Mouse (Mus musculus): ENCODE results near the gene Gpr21. TPM values are rescaled to one million over a fixed set of nuclear protein-coding genes. Genes with fewer than 3 reads are reported as not detected.

The Gpr21 gene
- polyA plus RNA-seq, 1 experiment from 2014 or later = 0.12 TPM

DNA sequence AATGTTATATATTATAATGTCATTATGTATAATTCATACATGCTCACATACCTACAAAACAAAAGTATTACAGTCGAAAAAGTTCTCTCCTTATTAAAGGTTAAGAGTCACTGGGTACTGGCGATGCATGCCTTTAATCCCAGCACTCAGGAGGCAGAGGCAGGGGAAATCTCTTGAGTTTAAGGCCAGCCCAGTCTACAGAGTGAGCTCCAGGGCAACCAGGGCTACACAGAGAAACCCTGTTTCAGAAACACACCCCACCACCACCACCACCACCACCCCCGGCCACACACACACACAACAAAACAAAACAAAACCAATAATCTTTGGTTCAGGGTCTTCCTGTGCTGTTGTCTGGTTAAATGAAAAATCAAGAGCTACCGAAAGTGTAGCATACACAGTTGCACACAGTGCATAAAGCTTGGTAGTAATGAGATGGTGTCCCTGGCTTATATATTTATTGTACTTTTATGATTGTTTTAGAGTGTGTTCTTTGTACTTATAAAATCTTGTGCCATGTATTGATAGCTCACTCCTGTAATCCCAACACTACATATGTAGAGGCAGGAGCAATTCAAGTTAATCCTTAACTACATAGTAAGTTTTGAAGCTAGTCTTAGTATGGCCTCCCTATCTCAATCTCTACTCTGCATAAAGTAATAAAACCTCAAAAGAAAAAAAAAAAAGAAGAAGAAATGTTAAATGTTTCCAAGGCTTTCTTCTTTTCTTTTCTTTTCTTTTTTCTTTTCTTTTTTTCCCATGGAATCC is 4.8 kb upstream of the Gpr21 start:
- WGBS (ENCODE audit: insufficient replicate concordance) = 76% methylated on average over 4 of the region's 4 CpGs
- Histone ChIP-seq H3K4me1 (ENCODE audit: control insufficient read depth, low read depth, low read length) (no peaks in the 10 kb centered on the region), H3K27me3 (ENCODE audit: control insufficient read depth, insufficient read depth, low read depth, low read length) (no peaks in the 10 kb centered on the region), H3K9me3 (replicated peaks; ENCODE audit: control insufficient read depth, low read length) (no peaks in the 10 kb centered on the region), H3K36me3 (ENCODE audit: control insufficient read depth, insufficient read depth) (no peaks in the 10 kb centered on the region; the same call in 1 of the 2 replicates), H3K9ac (ENCODE audit: low read depth, low read length) (no peak overlapping the region), H3K4me2 (ENCODE audit: low read depth, low read length) (no peak overlapping the region), H3K4me3 (ENCODE audit: low read depth, low read length) (no peak overlapping the region), H3K27ac (ENCODE audit: low read length) (no peak overlapping the region)
- no peak for ATAC-seq (ENCODE audit: low read depth)

DNA sequence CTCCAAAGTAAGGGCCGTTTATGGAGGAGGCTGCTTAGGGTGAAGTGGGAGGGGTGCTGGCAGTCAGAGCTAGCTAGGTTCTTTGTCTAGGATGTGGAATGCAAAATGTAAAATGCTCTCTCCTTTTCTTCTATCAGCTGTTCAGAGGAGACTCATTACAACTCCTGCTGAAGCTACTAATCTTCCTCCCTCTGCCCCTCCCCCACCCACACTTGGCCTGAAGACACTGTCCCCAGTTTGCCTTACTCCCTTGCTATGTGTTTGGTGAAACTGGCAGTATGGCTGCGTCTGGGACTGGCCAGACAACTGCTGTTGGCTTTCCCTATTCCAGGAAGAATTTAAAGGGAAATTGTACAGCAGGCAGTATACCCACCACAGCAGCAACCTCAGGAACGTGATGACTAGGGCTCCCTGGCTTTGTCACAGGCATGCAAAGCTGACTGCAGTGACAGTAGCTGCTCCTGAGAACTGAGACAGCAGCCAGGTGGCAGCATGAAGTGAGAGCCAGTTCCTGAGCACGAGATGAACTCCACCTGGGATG is 860 bp downstream of the Gpr21 start:
- H3K27me3 ChIP-seq (ENCODE audit: control insufficient read depth, insufficient read depth, low read depth, low read length) = no peaks in the 10 kb centered on the region
- 62% methylated on average over 4 of the region's 4 CpGs for WGBS (ENCODE audit: insufficient replicate concordance)
- ATAC-seq (ENCODE audit: low read depth) = no peak
- H3K4me1 ChIP-seq (ENCODE audit: control insufficient read depth, low read depth, low read length) = no peaks in the 10 kb centered on the region
- no peaks in the 10 kb centered on the region for H3K36me3 ChIP-seq (ENCODE audit: control insufficient read depth, insufficient read depth)
- H3K4me3 ChIP-seq (ENCODE audit: low read depth, low read length) = no peak overlapping the region
- no peak overlapping the region for H3K9ac ChIP-seq (ENCODE audit: low read depth, low read length)
- H3K27ac ChIP-seq (ENCODE audit: low read length) = no peak overlapping the region
- H3K9me3 ChIP-seq (replicated peaks; ENCODE audit: control insufficient read depth, low read length) = no peaks in the 10 kb centered on the region
- H3K4me2 ChIP-seq (ENCODE audit: low read depth, low read length) = no peak overlapping the region

GRCm38 (mm10) chr2:37518561-37519285 is 2.6 kb downstream of the Gpr21 start:
- Histone ChIP-seq H3K9ac (ENCODE audit: low read depth, low read length) (no peak overlapping the region), H3K27ac (ENCODE audit: low read length) (no peak overlapping the region), H3K9me3 (replicated peaks; ENCODE audit: control insufficient read depth, low read length) (no peaks in the 10 kb centered on the region), H3K4me3 (ENCODE audit: low read depth, low read length) (no peak overlapping the region), H3K36me3 (ENCODE audit: control insufficient read depth, insufficient read depth) (no peaks in the 10 kb centered on the region), H3K4me2 (ENCODE audit: low read depth, low read length) (no peak overlapping the region), H3K27me3 (ENCODE audit: control insufficient read depth, insufficient read depth, low read depth, low read length) (no peaks in the 10 kb centered on the region), H3K4me1 (ENCODE audit: control insufficient read depth, low read depth, low read length) (no peaks in the 10 kb centered on the region)
- 75% methylated on average over 4 of the region's 4 CpGs for WGBS (ENCODE audit: insufficient replicate concordance)
- ATAC-seq (ENCODE audit: low read depth) = no peak

DNA sequence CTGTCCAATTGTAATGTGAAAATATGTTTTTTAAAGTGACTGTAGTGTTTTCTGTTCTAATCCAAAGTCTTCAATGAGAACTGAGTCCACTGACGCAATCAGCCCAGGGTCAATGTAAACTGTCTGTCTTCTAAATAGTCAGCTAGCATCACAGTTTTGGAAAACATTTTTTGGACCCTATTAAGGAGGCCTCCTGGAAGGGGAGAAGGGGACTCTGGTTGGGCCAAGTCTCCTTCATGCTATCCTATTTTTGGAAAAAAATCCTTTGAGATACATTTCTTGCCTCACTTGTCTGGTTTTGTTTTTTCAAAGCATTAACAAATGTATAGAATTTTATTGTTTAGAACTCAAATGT is 3.1 kb downstream of the Gpr21 start:
- Histone ChIP-seq H3K9ac (ENCODE audit: low read depth, low read length) (no peak overlapping the region), H3K4me3 (ENCODE audit: low read depth, low read length) (no peak overlapping the region), H3K4me1 (ENCODE audit: control insufficient read depth, low read depth, low read length) (no peaks in the 10 kb centered on the region), H3K4me2 (ENCODE audit: low read depth, low read length) (no peak overlapping the region), H3K27ac (ENCODE audit: low read length) (no peak overlapping the region), H3K36me3 (ENCODE audit: control insufficient read depth, insufficient read depth) (no peaks in the 10 kb centered on the region), H3K27me3 (ENCODE audit: control insufficient read depth, insufficient read depth, low read depth, low read length) (no peaks in the 10 kb centered on the region), H3K9me3 (replicated peaks; ENCODE audit: control insufficient read depth, low read length) (no peaks in the 10 kb centered on the region)
- WGBS (ENCODE audit: insufficient replicate concordance) = 79% methylated on average over 1 of the region's 1 CpGs
- ATAC-seq (ENCODE audit: low read depth) = no peak

DNA sequence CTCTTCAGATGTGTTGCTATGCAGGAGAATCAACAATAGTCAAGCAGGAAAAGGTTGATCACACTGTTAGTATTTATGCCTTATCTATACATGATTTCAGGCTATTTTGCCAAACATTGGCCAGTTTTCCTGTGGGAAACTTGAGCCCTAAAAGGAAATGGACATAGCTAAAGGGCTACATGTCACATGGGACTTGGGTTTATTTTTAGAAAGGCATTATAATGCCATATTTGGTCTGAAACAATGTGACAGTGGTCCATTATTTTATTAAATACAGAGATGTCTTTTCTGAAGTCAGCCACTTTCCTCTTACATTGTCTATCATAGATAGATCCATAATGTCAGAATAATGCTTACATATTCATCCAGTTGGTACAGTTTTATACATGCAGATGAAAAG is 11.5 kb downstream of the Gpr21 start:
- no peak for ATAC-seq (ENCODE audit: low read depth)
- H3K4me1 ChIP-seq (ENCODE audit: control insufficient read depth, low read depth, low read length) = peaks cover 3% of the 10 kb centered on the region
- no peaks in the 10 kb centered on the region for H3K36me3 ChIP-seq (ENCODE audit: control insufficient read depth, insufficient read depth)
- no peak overlapping the region for H3K9ac ChIP-seq (ENCODE audit: low read depth, low read length)
- no peak overlapping the region for H3K4me2 ChIP-seq (ENCODE audit: low read depth, low read length)
- no peaks in the 10 kb centered on the region for H3K27me3 ChIP-seq (ENCODE audit: control insufficient read depth, insufficient read depth, low read depth, low read length)
- H3K9me3 ChIP-seq (replicated peaks; ENCODE audit: control insufficient read depth, low read length) = no peaks in the 10 kb centered on the region
- H3K27ac ChIP-seq (ENCODE audit: low read length) = no peak overlapping the region
- no peak overlapping the region for H3K4me3 ChIP-seq (ENCODE audit: low read depth, low read length)

- WGBS (ENCODE audit: insufficient replicate concordance) = 78% methylated on average over 2 of the region's 2 CpGs
- Histone ChIP-seq H3K27me3 (ENCODE audit: control insufficient read depth, insufficient read depth, low read depth, low read length) (no peaks in the 10 kb centered on the region), H3K4me1 (ENCODE audit: control insufficient read depth, low read depth, low read length) (peaks cover 3% of the 10 kb centered on the region), H3K27ac (ENCODE audit: low read length) (no peak overlapping the region), H3K4me3 (ENCODE audit: low read depth, low read length) (no peak overlapping the region), H3K9ac (ENCODE audit: low read depth, low read length) (no peak overlapping the region), H3K36me3 (ENCODE audit: control insufficient read depth, insufficient read depth) (no peaks in the 10 kb centered on the region), H3K4me2 (ENCODE audit: low read depth, low read length) (no peak overlapping the region), H3K9me3 (replicated peaks; ENCODE audit: control insufficient read depth, low read length) (no peaks in the 10 kb centered on the region)
- no peak; the same call in 1 of the 2 replicates for ATAC-seq (ENCODE audit: low read depth)
These were observed 13.3 kb downstream of the Gpr21 start for GRCm38 (mm10) chr2:37529397-37529796.

GRCm38 (mm10) chr2:37530766-37531165 is 14.6 kb downstream of the Gpr21 start:
- Histone ChIP-seq H3K36me3 (ENCODE audit: control insufficient read depth, insufficient read depth) (no peaks in the 10 kb centered on the region), H3K27me3 (ENCODE audit: control insufficient read depth, insufficient read depth, low read depth, low read length) (no peaks in the 10 kb centered on the region), H3K4me2 (ENCODE audit: low read depth, low read length) (no peak overlapping the region), H3K4me3 (ENCODE audit: low read depth, low read length) (no peak overlapping the region), H3K9ac (ENCODE audit: low read depth, low read length) (no peak overlapping the region), H3K4me1 (ENCODE audit: control insufficient read depth, low read depth, low read length) (peaks cover 3% of the 10 kb centered on the region), H3K9me3 (replicated peaks; ENCODE audit: control insufficient read depth, low read length) (no peaks in the 10 kb centered on the region), H3K27ac (ENCODE audit: low read length) (no peak overlapping the region)
- WGBS (ENCODE audit: insufficient replicate concordance) = 67% methylated on average over 1 of the region's 1 CpGs
- no peak for ATAC-seq (ENCODE audit: low read depth)

DNA sequence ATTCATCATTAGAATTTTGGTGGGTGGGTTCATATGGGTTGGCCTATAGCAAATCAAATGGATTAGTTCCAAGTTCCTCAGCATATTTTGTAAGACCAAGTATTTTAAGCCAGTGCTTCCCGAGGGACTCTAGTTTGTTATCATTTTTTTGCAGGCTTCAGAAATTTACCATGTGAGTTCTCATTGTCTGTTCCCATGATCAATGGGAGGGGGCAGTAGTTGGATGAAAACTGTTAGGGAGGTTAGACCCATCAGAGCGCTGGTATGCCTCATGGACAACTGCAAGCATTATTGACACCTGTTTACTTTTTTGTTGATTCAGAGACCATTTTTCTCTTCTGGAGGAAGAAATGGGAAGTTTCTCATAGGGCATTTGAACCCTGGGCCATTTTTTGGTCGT is 15.5 kb downstream of the Gpr21 start:
- WGBS (ENCODE audit: insufficient replicate concordance) = 44% methylated on average over 3 of the region's 3 CpGs
- ATAC-seq (ENCODE audit: low read depth) = no peak
- no peaks in the 10 kb centered on the region for H3K9me3 ChIP-seq (replicated peaks; ENCODE audit: control insufficient read depth, low read length)

GRCm38 (mm10) chr2:37549346-37550012 is 33.3 kb downstream of the Gpr21 start:
- peak overlapping the region; percentile 79 for H3K27ac ChIP-seq (ENCODE audit: low read length)
- peak overlapping the region; percentile 57 for H3K4me2 ChIP-seq (ENCODE audit: low read depth, low read length)
- H3K4me3 ChIP-seq (ENCODE audit: low read depth, low read length) = no peak overlapping the region
- peak; percentile 98 for ATAC-seq (ENCODE audit: low read depth)
- 18% methylated on average over 1 of the region's 1 CpGs for WGBS (ENCODE audit: insufficient replicate concordance)
- no peaks in the 10 kb centered on the region for H3K27me3 ChIP-seq (ENCODE audit: control insufficient read depth, insufficient read depth, low read depth, low read length)
- peaks cover 3% of the 10 kb centered on the region for H3K36me3 ChIP-seq (ENCODE audit: control insufficient read depth, insufficient read depth)
- no peaks in the 10 kb centered on the region for H3K9me3 ChIP-seq (replicated peaks; ENCODE audit: control insufficient read depth, low read length)
- H3K9ac ChIP-seq (ENCODE audit: low read depth, low read length) = no peak overlapping the region
- H3K4me1 ChIP-seq (ENCODE audit: control insufficient read depth, low read depth, low read length) = peaks cover 26% of the 10 kb centered on the region

More for the DNA sequence above, 15.5 kb downstream of the Gpr21 start:
- no peak overlapping the region for H3K9ac ChIP-seq (ENCODE audit: low read depth, low read length)
- peaks cover 3% of the 10 kb centered on the region for H3K4me1 ChIP-seq (ENCODE audit: control insufficient read depth, low read depth, low read length)
- no peak overlapping the region for H3K27ac ChIP-seq (ENCODE audit: low read length)
- H3K36me3 ChIP-seq (ENCODE audit: control insufficient read depth, insufficient read depth) = no peaks in the 10 kb centered on the region
- no peak overlapping the region for H3K4me3 ChIP-seq (ENCODE audit: low read depth, low read length)
- no peaks in the 10 kb centered on the region for H3K27me3 ChIP-seq (ENCODE audit: control insufficient read depth, insufficient read depth, low read depth, low read length)
- no peak overlapping the region for H3K4me2 ChIP-seq (ENCODE audit: low read depth, low read length)
